Mouse (Mus musculus): ENCODE measurements around the gene Arf5. TPM values are rescaled to one million over a fixed set of nuclear protein-coding genes. Genes with fewer than 3 reads are reported as not detected.

Gene Arf5
- polyA plus RNA-seq, 1 experiment from 2014 or later = 370 TPM

GRCm38 (mm10) chr6:28474211-28474610, 50.9 kb downstream of the Arf5 start:
- Histone ChIP-seq H3K27me3 (replicated peaks) (no peaks in the 10 kb centered on the region), H3K4me1 (peaks cover 16% of the 10 kb centered on the region), H3K36me3 (no peaks in the 10 kb centered on the region), H3K9ac (no peak overlapping the region), H3K4me2 (no peak overlapping the region), H3K9me3 (replicated peaks) (no peaks in the 10 kb centered on the region), H3K27ac (no peak overlapping the region), H3K4me3 (no peak overlapping the region)
- 80% methylated on average over 4 of the region's 4 CpGs for WGBS (ENCODE audit: insufficient replicate concordance)
- no peak for ATAC-seq

GRCm38 (mm10) chr6:28474839-28475238, 51.5 kb downstream of the Arf5 start, which contains the start of gene Snd1:
TSS of gene Snd1 (plus strand) at chr6:28475139.
- no peaks in the 10 kb centered on the region for H3K9me3 ChIP-seq (replicated peaks)
- no peak within 1 kb of the TSS for H3K9ac ChIP-seq

More at GRCm38 (mm10) chr6:28474839-28475238, 51.5 kb downstream of the Arf5 start, which contains the start of gene Snd1:
- no peak for ATAC-seq
- no peak within 1 kb of the TSS for H3K4me3 ChIP-seq
- H3K27me3 ChIP-seq (replicated peaks) = no peaks in the 10 kb centered on the region
- no peak within 1 kb of the TSS for H3K27ac ChIP-seq
- H3K4me2 ChIP-seq = no peak within 1 kb of the TSS
- 70% methylated on average over 5 of the region's 5 CpGs for WGBS (ENCODE audit: insufficient replicate concordance)
- peaks cover 21% of the 10 kb centered on the region for H3K4me1 ChIP-seq
- no peaks in the 10 kb centered on the region for H3K36me3 ChIP-seq

Other genes with a start within 250 kb of the Arf5 start
- 40.5 and 42.0 TPM in 2 replicates for gene Zfp800, start 25.6 kb upstream of the Arf5 start, polyA plus RNA-seq (2016; fragmentation: Nextera tagmentation; extraction: Ambion mirVana)
- 0.38 and 0.41 TPM in 2 replicates for gene Fscn3, start 4.2 kb downstream of the Arf5 start, polyA plus RNA-seq (2016; fragmentation: Nextera tagmentation; extraction: Ambion mirVana)
- gene Gcc1, start 4.8 kb downstream of the Arf5 start, polyA plus RNA-seq (2016; fragmentation: Nextera tagmentation; extraction: Ambion mirVana) = 5.5 and 6.7 TPM in 2 replicates
- not detected in 2 replicates for gene Pax4, start 25.8 kb downstream of the Arf5 start, polyA plus RNA-seq (2016; fragmentation: Nextera tagmentation; extraction: Ambion mirVana)
- 82.0 and 82.6 TPM in 2 replicates for gene Snd1, start 51.6 kb downstream of the Arf5 start, polyA plus RNA-seq (2016; fragmentation: Nextera tagmentation; extraction: Ambion mirVana)